Mouse (Mus musculus) heart, postnatal 0 days (tissue): ENCODE measurements at regions not wholly inside any gene's neighbourhood (a gene's known extent, or its start where the extent isn't known, plus 50 kb on each side); places are given as distances from the start of the nearest gene placed in this dataset.

Source experiments
- CTCF ChIP-seq: IDR thresholded peaks from 2 replicates; pipeline ENCODE4 v1.5.1; 2016; ENCODE audit warnings: antibody characterized with exemption, control low read depth, low read depth
- EP300 ChIP-seq: IDR thresholded peaks from 2 replicates; pipeline ENCODE4 v1.6.1; 2016; ENCODE audit warnings: antibody characterized with exemption, low read depth

DNA sequence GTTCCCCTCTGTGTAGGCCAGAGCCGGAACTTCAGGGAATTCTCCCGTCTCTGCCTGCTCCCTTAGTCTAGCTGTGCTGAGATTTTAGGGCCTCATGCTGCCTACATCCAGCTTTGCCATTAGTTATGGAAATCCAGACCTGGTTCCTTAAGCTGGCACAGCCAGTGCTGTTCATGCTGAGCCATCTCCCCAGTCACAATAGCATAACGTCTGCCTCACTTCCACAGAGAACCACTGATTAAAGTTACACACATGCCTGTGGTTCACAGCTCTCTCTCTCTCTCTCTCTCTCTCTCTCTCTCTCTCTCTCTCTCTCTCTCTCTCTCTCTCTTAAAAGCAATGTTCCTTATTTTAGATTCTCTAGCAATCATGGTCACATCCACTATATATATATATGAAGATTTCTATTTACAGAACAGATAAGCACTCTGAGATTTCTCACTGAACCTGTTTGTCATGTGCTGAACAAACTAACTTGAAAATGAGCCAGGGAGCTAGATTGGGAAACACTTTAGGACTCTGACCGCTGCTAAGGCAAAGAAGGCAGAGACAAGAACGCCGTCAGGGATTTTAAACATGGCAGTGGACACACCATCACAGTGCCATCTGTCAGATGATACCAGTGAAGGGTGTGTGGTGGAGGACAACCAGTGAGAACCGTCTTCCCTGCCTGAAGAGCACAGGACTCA is 584.9 kb downstream of the Pdcd6ip start:
- TF ChIP-seq EP300 (no peak), CTCF (no peak)
